Mouse (Mus musculus): Measurements from ENCODE around the gene Col13a1.

GRCm38 (mm10) chr10:61829046-61829445 is 149.9 kb downstream of the Col13a1 start:
- TF ChIP-seq EP300 (IDR thresholded peaks at IDR 0.05; ENCODE audit: low read length) (no peak), POLR2AphosphoS2 (IDR thresholded peaks at IDR 0.05; ENCODE audit: low read depth, low read length) (no peak), MAX (IDR thresholded peaks at IDR 0.05; ENCODE audit: low read length) (no peak), JUND (conservative IDR thresholded peaks at IDR 0.05; ENCODE audit: low read depth, low read length) (no peak), SIN3A (IDR thresholded peaks at IDR 0.05; ENCODE audit: low read length) (no peak), POLR2A (IDR thresholded peaks at IDR 0.05; ENCODE audit: low read depth, low read length) (no peak)
